Mouse (Mus musculus): Measurements from ENCODE around the gene Chrd.

Chrd gene

GRCm38 (mm10) chr16:20732925-20733730, at the start of gene Chrd:
Gene Chrd (plus strand): TSS chr16:20733127.
- DNase-seq (ENCODE audit: inconsistent ontology term): peak; percentile 80

GRCm38 (mm10) chr16:20690774-20691173, 42.2 kb upstream of the Chrd start:
- DNase-seq (ENCODE audit: inconsistent ontology term): no peak

GRCm38 (mm10) chr16:20691617-20692016, 41.3 kb upstream of the Chrd start:
- DNase-seq (ENCODE audit: inconsistent ontology term): no peak

- no peak for DNase-seq (ENCODE audit: inconsistent ontology term)
Measured at GRCm38 (mm10) chr16:20692241-20692965, 40.5 kb upstream of the Chrd start.

GRCm38 (mm10) chr16:20693111-20693701, 39.7 kb upstream of the Chrd start, which contains the start of gene Fam131a:
Gene Fam131a (plus strand): TSS chr16:20693241.
- DNase-seq (ENCODE audit: inconsistent ontology term): peak; percentile 95

GRCm38 (mm10) chr16:20694781-20695180, 38.1 kb upstream of the Chrd start:
- no peak for DNase-seq (ENCODE audit: inconsistent ontology term)

- DNase-seq (ENCODE audit: inconsistent ontology term): peak; percentile 90
Measured at GRCm38 (mm10) chr16:20695622-20696323, 37.2 kb upstream of the Chrd start.

- DNase-seq (ENCODE audit: inconsistent ontology term): no peak
Measured at GRCm38 (mm10) chr16:20699266-20699665, 33.7 kb upstream of the Chrd start.

GRCm38 (mm10) chr16:20700036-20700435, 32.9 kb upstream of the Chrd start:
- no peak for DNase-seq (ENCODE audit: inconsistent ontology term)

- DNase-seq (ENCODE audit: inconsistent ontology term): no peak
Measured at GRCm38 (mm10) chr16:20701316-20701715, 31.6 kb upstream of the Chrd start.

- DNase-seq (ENCODE audit: inconsistent ontology term): peak; percentile 62
Measured at GRCm38 (mm10) chr16:20701729-20702521, 31.0 kb upstream of the Chrd start.

GRCm38 (mm10) chr16:20702522-20702893, 30.4 kb upstream of the Chrd start:
- DNase-seq (ENCODE audit: inconsistent ontology term): peak; percentile 86

- DNase-seq (ENCODE audit: inconsistent ontology term): no peak
Measured at GRCm38 (mm10) chr16:20703071-20703470, 29.9 kb upstream of the Chrd start.

- DNase-seq (ENCODE audit: inconsistent ontology term): no peak
Measured at GRCm38 (mm10) chr16:20703699-20704400, 29.1 kb upstream of the Chrd start.

GRCm38 (mm10) chr16:20705786-20706185, 27.1 kb upstream of the Chrd start:
- no peak for DNase-seq (ENCODE audit: inconsistent ontology term)

GRCm38 (mm10) chr16:20706407-20707055, 26.4 kb upstream of the Chrd start:
- no peak for DNase-seq (ENCODE audit: inconsistent ontology term)

- no peak for DNase-seq (ENCODE audit: inconsistent ontology term)
Measured at GRCm38 (mm10) chr16:20708220-20708938, 24.5 kb upstream of the Chrd start.

GRCm38 (mm10) chr16:20708939-20709734, 23.8 kb upstream of the Chrd start:
- no peak for DNase-seq (ENCODE audit: inconsistent ontology term)
